Mouse (Mus musculus): ENCODE results near the gene Zfp459. TPM values are rescaled to one million over a fixed set of nuclear protein-coding genes. Genes with fewer than 3 reads are reported as not detected.

The Zfp459 gene
- total RNA-seq, 4 experiments from 2014 or later = 0.29 to 1.2 (median 0.75) TPM

Other genes starting within 250 kb of the Zfp459 start
- gene Rsl1, start 248.2 kb downstream of the Zfp459 start, total RNA-seq (2022) = 1 to 10 TPM; 2.6 to 3.7 (median 3.1) TPM
- 1 to 10 TPM in 2 of 4 experiments, under 1 TPM in 2; 0.46 to 1.6 (median 1.0) TPM for gene Zfp455, start 226.9 kb downstream of the Zfp459 start, total RNA-seq (2022)
- 1 to 10 TPM; 1.3 to 1.8 (median 1.5) TPM for gene Zfp458, start 143.0 kb downstream of the Zfp459 start, total RNA-seq (2022)
- 1 to 10 TPM; 2.3 to 4.5 (median 2.7) TPM for gene Zfp457, start 114.9 kb downstream of the Zfp459 start, total RNA-seq (2022)
- 1 to 10 TPM; 2.0 to 2.5 (median 2.2) TPM for gene Zfp595, start 88.8 kb downstream of the Zfp459 start, total RNA-seq (2022)
- 1 to 10 TPM; 1.0 to 2.3 (median 1.6) TPM for gene Gm28044, start 60.9 kb downstream of the Zfp459 start, total RNA-seq (2022)
- 1 to 10 TPM in 3 of 4 experiments, under 1 TPM in 1; 0.86 to 1.3 (median 1.1) TPM for gene Zfp953, start 60.8 kb downstream of the Zfp459 start, total RNA-seq (2022)
- 1 to 10 TPM in 3 of 4 experiments, under 1 TPM in 1; 0.53 to 1.9 (median 1.3) TPM for gene Gm28041, start 45.7 kb downstream of the Zfp459 start, total RNA-seq (2022)
- gene Zfp456, start 45.6 kb downstream of the Zfp459 start, total RNA-seq (2022) = under 1 TPM; 0.44 to 0.75 (median 0.73) TPM
- gene Zfp429, start 21.6 kb downstream of the Zfp459 start, total RNA-seq (2022) = 1 to 10 TPM; 1.3 to 3.5 (median 1.8) TPM
- 10 to 100 TPM in 1 of 4 experiments, 1 to 10 TPM in 3; 6.3 to 11.4 (median 7.3) TPM for gene Zfp874a, start 30.2 kb upstream of the Zfp459 start, total RNA-seq (2022)
- gene Zfp874b, start 62.8 kb upstream of the Zfp459 start, total RNA-seq (2022) = 10 to 100 TPM; 11.5 to 18.0 (median 13.9) TPM
- gene Zfp58, start 79.1 kb upstream of the Zfp459 start, total RNA-seq (2022) = 1 to 10 TPM; 3.6 to 4.5 (median 4.0) TPM
- gene Gm26965, start 104.7 kb upstream of the Zfp459 start, total RNA-seq (2022) = 1 to 10 TPM in 1 of 4 experiments, under 1 TPM in 1, not detected in 2; 0.20 to 1.3 TPM
- gene Zfp87, start 104.8 kb upstream of the Zfp459 start, total RNA-seq (2022) = 1 to 10 TPM; 6.9 to 8.9 (median 7.9) TPM
- gene Zfp748, start 132.4 kb upstream of the Zfp459 start, total RNA-seq (2022) = 1 to 10 TPM; 2.8 to 4.9 (median 4.0) TPM
- gene Zfp729b, start 188.3 kb upstream of the Zfp459 start, total RNA-seq (2022) = 1 to 10 TPM; 3.4 to 4.2 (median 3.8) TPM
- 1 to 10 TPM in 1 of 4 experiments, under 1 TPM in 3; 0.33 to 2.4 (median 0.39) TPM for gene Gm49345, start 216.4 kb upstream of the Zfp459 start, total RNA-seq (2022)
- gene Zfp729a, start 216.4 kb upstream of the Zfp459 start, total RNA-seq (2022) = 1 to 10 TPM; 3.9 to 5.5 (median 5.0) TPM